Mouse (Mus musculus): ENCODE measurements at regions not wholly inside any gene's neighbourhood (a gene's known extent, or its start where the extent isn't known, plus 50 kb on each side); places are given as distances from the start of the nearest gene placed in this dataset.

DNA sequence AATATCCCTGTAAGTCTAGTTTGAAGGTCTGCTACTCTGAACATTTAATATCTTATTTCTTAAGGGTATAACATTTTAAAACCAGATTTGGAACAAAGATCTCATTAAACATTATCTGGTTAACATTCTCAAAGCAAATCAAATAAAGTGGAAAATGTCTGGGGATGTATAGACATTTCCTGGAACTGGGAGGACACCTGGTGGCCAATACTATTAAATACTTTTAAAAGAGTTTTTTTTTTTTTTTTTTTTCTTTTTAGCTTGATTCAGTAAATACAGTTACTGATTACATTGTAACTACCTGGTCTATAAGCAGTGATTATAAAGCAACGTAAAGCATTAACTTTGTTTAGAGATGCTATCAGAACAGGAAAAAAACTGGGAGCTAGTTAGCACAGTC lies 299.6 kb upstream of the Myo3a start:
- no peak for TF ChIP-seq CTCF (IDR thresholded peaks at IDR 0.05; ENCODE audit: insufficient read depth, low read length)
- no peak for TF ChIP-seq POLR2A (IDR thresholded peaks at IDR 0.05; ENCODE audit: borderline replicate concordance, extremely low read depth, low read depth, low read length)

Data from lung, adult 2 months (tissue).